Mouse (Mus musculus) forebrain, embryonic 12.5 days (tissue): ENCODE measurements at regions not wholly inside any gene's neighbourhood (a gene's known extent, or its start where the extent isn't known, plus 50 kb on each side); places are given as distances from the start of the nearest gene placed in this dataset.
"Not testable (repeated sequence)": the region's sequence is repeated elsewhere in the genome, so short reads cannot be mapped to it uniquely, and the experiment has no call there.

ENCODE experiments used
- ATAC-seq: fragments of 200-750 bp; cut with Nextera tagmentation; 2 replicates; pipeline ENCODE4 v1.8.0; 2017; ENCODE audit warnings: moderate TSS enrichment; ENCODE audit not compliant: low FRiP score
- H3K27ac ChIP-seq: fragments of 300-500 bp; sonication (generic); 2 replicates; pipeline ENCODE4 v1.5.1; 2016; ENCODE audit warnings: mild to moderate bottlenecking
- H3K27me3 ChIP-seq: fragments of 300-500 bp; sonication (generic); 2 replicates; pipeline ENCODE4 v1.6.1; 2016; ENCODE audit warnings: mild to moderate bottlenecking
- H3K36me3 ChIP-seq: fragments of 300-500 bp; sonication (generic); replicated peaks from 2 replicates; pipeline ENCODE4 v1.6.1; 2016; ENCODE audit warnings: mild to moderate bottlenecking
- H3K4me1 ChIP-seq: fragments of 300-500 bp; sonication (generic); 2 replicates; pipeline ENCODE4 v1.6.1; 2016
- H3K4me2 ChIP-seq: fragments of 300-500 bp; sonication (generic); 2 replicates; pipeline ENCODE4 v1.6.1; 2016; ENCODE audit warnings: mild to moderate bottlenecking, moderate library complexity
- H3K4me3 ChIP-seq: fragments of 300-500 bp; sonication (generic); replicated peaks from 2 replicates; pipeline ENCODE4 v1.5.1; 2016; ENCODE audit warnings: mild to moderate bottlenecking
- H3K9ac ChIP-seq: fragments of 300-500 bp; sonication (generic); 2 replicates; pipeline ENCODE4 v1.6.1; 2016; ENCODE audit warnings: mild to moderate bottlenecking
- H3K9me3 ChIP-seq: fragments of 300-500 bp; sonication (generic); 2 replicates; pipeline ENCODE4 v1.6.1; 2016
- WGBS: fragments of 180-500 bp; shearing (Covaris S2); methylation state at CpG from one replicate; pipeline ENCODE4 v1.1.7; 2016; 5-methylcytosine and 5-hydroxymethylcytosine counted together

DNA sequence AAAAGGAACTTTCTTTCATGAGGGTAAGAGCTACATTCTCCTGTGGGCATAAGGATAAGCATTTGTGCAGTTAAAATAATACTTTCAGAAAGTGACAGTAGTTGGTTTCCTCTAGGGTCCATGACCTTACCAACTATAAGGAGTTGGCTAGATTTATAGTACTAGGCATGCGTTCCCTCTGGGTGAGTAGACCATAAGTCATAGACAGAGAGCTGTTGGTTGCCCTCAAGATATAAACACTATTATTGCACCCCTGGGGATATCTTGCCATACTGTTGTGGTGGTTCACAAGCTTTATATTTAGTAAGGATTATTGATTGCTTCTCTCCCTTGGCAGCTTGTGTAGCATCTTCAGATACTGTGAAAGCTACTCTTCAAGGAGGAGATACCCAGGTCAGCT, 223.6 kb downstream of the Cd47 start:
- no peak overlapping the region for H3K27ac ChIP-seq
- 94% methylated on average over 1 of the region's 1 CpGs for WGBS
- H3K9me3 ChIP-seq, result no peaks in the 10 kb centered on the region
- no peak overlapping the region for H3K9ac ChIP-seq
- H3K4me1 ChIP-seq, result peaks cover 4% of the 10 kb centered on the region; the same call in 1 of the 2 replicates
- no peak overlapping the region for H3K4me2 ChIP-seq
- no peak overlapping the region for H3K4me3 ChIP-seq
- no peaks in the 10 kb centered on the region for H3K36me3 ChIP-seq
- no peak for ATAC-seq
- H3K27me3 ChIP-seq, result no peaks in the 10 kb centered on the region

DNA sequence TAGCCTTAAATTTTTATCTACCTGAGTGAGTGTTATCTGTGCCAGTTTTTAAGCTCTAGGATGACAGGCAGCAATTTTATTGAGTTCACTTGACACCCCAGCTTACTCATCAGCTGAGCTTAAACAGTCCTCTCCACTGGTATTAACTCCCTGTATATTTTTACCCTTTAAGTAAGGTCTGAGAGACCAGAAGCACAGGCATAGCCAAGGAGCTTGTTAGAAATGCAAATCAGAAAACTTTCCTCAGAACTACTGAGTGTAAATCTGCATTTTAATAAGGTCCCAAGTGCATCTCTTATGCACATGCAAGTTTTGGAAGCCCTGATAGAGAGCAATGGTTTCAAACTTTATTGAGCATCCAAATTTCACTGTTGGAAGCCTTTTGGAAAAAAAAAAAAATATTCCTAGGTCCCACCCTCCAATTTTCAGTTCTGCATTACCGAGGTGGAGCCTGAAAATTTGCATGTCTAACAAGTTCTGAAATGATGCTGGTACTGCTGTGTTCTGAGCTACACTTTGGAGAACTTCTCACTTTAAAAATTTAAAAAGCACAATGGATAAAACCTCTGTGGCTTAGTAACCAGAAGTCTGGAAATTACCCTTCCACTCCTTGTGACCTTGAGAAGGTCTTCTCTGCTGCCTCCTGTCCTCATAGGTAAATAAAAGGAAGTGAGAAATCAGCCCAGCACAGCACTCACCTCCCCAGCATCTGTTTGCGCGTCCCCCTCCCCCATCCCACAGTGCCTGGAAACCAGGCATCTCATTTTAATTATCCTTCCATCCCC, 226.0 kb downstream of the Cd47 start:
- 0 out of 2 replicates have a peak, but pooled peaks have one; percentile 61 for ATAC-seq
- Histone ChIP-seq H3K4me3 (no peak overlapping the region), H3K27ac (0 out of 2 replicates have a peak overlapping the region, but pooled peaks have one; percentile 3), H3K27me3 (no peaks in the 10 kb centered on the region), H3K4me2 (no peak overlapping the region), H3K36me3 (no peaks in the 10 kb centered on the region), H3K9me3 (no peaks in the 10 kb centered on the region), H3K4me1 (peaks cover 4% of the 10 kb centered on the region; the same call in 1 of the 2 replicates), H3K9ac (no peak overlapping the region)
- WGBS, result 22% methylated on average over 3 of the region's 3 CpGs

DNA sequence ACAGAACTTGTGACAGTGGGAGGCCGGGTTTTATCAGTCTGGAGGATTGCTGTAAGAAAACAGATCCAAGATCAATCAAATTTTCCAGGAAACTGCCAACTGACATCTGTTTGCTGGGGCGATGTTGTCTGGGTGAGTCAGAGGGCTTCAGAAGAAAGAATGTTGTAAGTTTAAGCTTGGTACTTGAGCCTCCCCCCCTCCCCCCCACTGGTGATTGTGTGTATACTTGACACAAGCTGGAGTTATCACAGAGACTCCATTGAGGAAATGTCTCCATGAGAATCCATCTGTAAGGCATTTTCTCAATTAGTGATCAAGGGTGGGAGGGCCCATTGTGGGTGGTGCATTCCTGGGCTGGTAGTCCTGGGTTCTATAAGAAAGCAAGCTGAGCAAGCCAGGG, 226.9 kb downstream of the Cd47 start:
- peaks cover 4% of the 10 kb centered on the region; the same call in 1 of the 2 replicates for H3K4me1 ChIP-seq
- H3K9ac ChIP-seq, result no peak overlapping the region
- H3K27me3 ChIP-seq, result no peaks in the 10 kb centered on the region
- ATAC-seq, result peak; percentile 30; the same call in 1 of the 2 replicates
- 59% methylated on average over 2 of the region's 2 CpGs for WGBS
- no peak overlapping the region for H3K4me3 ChIP-seq
- no peak overlapping the region for H3K4me2 ChIP-seq
- H3K27ac ChIP-seq, result no peak overlapping the region
- no peaks in the 10 kb centered on the region for H3K36me3 ChIP-seq
- no peaks in the 10 kb centered on the region for H3K9me3 ChIP-seq

DNA sequence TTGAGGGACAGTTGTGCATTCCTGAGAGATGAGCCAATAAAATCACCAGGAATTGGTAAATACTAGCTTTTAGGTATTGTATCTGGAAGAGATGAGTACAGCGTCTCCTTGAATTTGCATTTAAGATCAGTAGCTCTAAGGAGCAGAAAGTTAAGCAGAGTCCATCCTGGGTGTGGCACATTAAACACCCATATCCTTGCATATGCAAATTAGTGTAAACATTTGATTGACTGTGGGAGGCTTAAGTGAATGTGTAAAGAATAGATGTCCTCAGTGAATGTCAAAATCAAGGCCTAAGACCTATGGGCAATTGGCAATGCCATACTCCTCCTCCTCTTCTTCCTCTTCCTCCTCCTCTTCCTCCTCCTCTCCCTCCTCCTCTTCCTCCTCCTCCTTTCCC, 229.4 kb downstream of the Cd47 start:
- Histone ChIP-seq H3K27me3 (no peaks in the 10 kb centered on the region), H3K36me3 (no peaks in the 10 kb centered on the region), H3K27ac (no peak overlapping the region), H3K9me3 (no peaks in the 10 kb centered on the region), H3K4me2 (no peak overlapping the region), H3K4me1 (peaks cover 4% of the 10 kb centered on the region; the same call in 1 of the 2 replicates), H3K4me3 (no peak overlapping the region), H3K9ac (no peak overlapping the region)
- 89% methylated on average over 1 of the region's 1 CpGs for WGBS
- no peak for ATAC-seq

DNA sequence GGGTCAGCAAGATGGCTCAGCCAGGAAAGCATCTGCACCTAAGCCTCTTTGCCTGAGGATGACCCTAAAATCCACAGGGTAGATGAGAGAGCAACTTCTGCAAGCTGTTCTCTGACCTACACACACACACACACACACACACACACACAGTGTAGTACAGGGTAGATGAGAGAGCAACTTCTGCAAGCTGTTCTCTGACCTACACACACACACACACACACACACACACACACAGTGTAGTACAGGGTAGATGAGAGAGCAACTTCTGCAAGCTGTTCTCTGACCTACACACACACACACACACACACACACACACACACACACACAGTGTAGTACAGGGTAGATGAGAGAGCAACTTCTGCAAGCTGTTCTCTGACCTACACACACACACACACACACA, 230.0 kb downstream of the Cd47 start:
- H3K4me2 ChIP-seq, H3K27me3 ChIP-seq, H3K4me3 ChIP-seq, H3K36me3 ChIP-seq, H3K9me3 ChIP-seq, H3K27ac ChIP-seq, H3K4me1 ChIP-seq, H3K9ac ChIP-seq: not testable (repeated sequence)
- ATAC-seq, result 0 out of 2 replicates have a peak, but pooled peaks have one; percentile 27

DNA sequence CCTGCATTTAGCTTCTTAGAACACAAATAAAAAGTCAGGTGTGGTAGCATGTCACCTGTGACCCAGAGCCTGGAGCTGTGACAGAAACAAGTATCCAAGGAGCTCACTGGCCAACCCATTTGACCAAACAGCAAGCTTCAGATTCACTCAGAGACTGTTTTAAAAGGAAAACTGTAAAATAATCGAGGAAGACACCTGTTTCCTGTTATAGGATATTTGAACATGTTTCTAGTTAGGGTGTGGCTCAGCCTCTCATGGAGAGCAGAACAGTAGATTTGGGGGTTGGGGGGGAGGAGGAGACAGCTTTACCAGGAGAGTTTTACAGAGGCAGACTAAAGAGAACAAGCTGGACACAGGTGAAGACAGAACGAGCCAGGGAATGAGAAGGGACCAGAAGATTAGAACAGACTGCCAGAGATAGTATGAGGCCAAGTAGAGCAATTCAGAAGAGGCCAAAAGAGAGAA, 230.6 kb downstream of the Cd47 start:
- no peak overlapping the region for H3K4me3 ChIP-seq
- no peaks in the 10 kb centered on the region for H3K9me3 ChIP-seq
- peaks cover 4% of the 10 kb centered on the region for H3K4me1 ChIP-seq
- no peak for ATAC-seq
- H3K36me3 ChIP-seq, result no peaks in the 10 kb centered on the region
- H3K27ac ChIP-seq, result no peak overlapping the region
- no peaks in the 10 kb centered on the region for H3K27me3 ChIP-seq
- H3K4me2 ChIP-seq, result no peak overlapping the region
- H3K9ac ChIP-seq, result no peak overlapping the region
- 80% methylated on average over 2 of the region's 2 CpGs for WGBS

DNA sequence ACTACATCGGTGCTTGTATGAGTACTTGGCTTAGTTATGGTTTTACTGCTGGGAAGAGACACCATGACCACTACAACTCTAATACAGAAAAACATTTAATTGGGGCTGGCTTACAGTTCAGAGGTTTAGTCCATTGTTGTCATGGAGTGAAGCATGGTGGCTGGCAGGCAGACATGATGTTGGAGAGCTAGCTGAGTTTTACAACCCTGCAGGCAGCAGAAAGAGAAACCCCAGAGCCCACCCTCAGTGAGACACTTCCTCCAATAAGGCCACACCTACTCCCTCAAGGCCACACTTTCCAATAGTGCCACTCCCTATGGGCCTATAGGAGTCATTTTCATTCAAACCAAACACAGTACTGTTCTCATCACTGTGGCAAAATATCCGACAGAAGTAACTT, 232.5 kb downstream of the Cd47 start:
- no peak overlapping the region for H3K4me3 ChIP-seq
- 87% methylated on average over 2 of the region's 2 CpGs for WGBS
- no peak overlapping the region for H3K27ac ChIP-seq
- no peaks in the 10 kb centered on the region for H3K27me3 ChIP-seq
- no peaks in the 10 kb centered on the region for H3K36me3 ChIP-seq
- no peak overlapping the region for H3K9ac ChIP-seq
- ATAC-seq, result no peak
- no peaks in the 10 kb centered on the region for H3K9me3 ChIP-seq
- no peak overlapping the region for H3K4me2 ChIP-seq
- H3K4me1 ChIP-seq, result peaks cover 3% of the 10 kb centered on the region

DNA sequence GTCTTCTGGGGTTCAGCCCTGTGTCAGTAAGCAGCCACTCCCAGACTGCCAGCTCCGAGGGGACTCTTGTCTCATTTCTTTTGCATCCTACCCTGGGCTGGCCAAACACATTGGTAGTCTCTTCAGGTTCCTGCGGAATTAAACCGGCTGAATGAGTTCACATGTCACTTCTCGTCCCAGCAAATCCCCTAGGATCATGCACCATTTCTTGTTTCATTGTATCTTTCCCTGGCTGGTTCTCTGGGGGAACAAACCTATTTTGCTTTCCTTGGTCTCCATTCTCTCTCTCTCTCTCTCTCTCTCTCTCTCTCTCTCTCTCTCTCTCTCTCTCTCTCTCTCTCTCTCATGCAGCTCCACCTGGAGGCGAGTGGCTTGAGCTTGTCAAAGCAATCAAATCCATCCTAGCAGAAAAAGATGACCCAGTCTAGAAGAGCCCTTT, 236.0 kb downstream of the Cd47 start:
- Histone ChIP-seq H3K27ac (no peak overlapping the region), H3K9ac (no peak overlapping the region), H3K4me3 (no peak overlapping the region), H3K4me2 (no peak overlapping the region), H3K27me3 (no peaks in the 10 kb centered on the region), H3K4me1 (peaks cover 3% of the 10 kb centered on the region), H3K36me3 (no peaks in the 10 kb centered on the region), H3K9me3 (no peaks in the 10 kb centered on the region)
- 37% methylated on average over 5 of the region's 5 CpGs for whole genome bisulfite sequencing
- no peak; the same call in 1 of the 2 replicates for ATAC-seq

DNA sequence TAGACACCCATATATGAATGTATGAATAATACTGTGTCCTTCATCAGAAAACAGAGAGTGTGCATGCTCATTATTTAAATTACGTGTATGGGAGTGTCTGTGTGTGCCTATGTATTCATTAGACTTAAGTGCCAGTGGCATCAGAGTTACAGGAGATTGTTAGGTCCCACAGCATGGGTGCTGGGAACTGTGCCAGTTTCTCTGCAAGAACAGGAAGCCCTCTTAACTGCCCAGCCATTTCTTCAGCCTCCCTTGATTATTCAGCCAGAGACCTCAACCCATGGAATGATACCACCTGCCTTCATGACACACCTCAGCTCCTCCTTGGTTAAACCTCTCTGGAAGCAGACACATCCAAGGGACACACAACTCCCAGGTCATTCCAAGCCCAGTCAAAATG, 243.8 kb downstream of the Cd47 start:
- 64% methylated on average over 1 of the region's 1 CpGs for WGBS
- H3K9ac ChIP-seq, result no peak overlapping the region

DNA sequence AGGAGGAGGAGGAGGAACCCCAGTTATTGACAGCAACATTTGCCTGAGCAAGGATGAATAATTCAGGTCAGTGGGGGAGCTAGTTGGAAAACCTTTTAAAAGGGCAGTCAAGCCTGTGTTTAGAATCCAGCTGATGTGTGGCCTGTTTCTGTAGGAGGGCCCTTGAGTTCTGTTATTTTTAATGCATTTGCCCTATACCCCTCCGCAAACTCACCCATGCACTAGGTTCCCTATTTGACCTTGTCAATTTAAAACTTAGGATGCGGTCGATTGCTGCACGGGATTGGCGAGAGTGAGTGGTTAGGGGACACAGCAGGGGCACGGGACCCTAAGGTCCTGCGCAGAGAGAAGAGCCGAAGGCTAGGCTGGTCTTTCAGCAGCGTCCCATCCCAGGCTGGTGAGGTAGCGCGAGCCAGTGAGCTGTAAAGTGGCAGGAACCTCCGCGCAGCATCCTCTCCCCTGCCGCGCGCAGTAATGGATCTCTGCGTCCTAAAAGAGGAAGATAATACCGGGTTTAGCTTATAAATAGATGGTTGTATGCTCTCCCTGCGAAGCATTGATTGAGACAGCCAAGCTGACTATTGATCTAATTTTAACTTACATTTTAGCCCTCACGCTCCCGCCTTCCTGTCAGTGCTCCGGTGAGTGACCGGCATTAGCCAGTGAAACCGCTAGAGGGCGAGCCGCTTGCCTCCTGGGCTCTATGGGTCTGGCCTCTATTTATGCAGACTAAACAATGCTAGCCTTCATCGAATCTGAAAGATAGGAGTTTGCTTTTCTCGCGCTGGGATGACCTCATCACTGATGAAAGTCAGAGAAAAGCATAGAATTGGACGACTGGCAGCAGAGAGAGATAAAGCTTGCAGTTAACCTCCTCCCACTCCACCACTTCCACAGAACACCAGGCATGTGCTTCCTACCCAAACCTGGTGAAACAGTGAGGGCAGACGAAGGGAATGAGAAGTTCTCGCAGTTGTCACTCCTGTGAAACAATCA, 245.5 kb downstream of the Cd47 start:
- WGBS, result 10% methylated on average over 32 of the region's 32 CpGs
- peaks cover 4% of the 10 kb centered on the region; the same call in 1 of the 2 replicates for H3K4me1 ChIP-seq
- no peaks in the 10 kb centered on the region for H3K27me3 ChIP-seq
- H3K9ac ChIP-seq, result peak overlapping the region; percentile 29; the same call in 1 of the 2 replicates
- peak overlapping the region; percentile 40 for H3K4me3 ChIP-seq
- peak overlapping the region; percentile 58 for H3K4me2 ChIP-seq
- no peaks in the 10 kb centered on the region for H3K36me3 ChIP-seq
- no peak overlapping the region for H3K27ac ChIP-seq
- peak; percentile 95 for ATAC-seq
- H3K9me3 ChIP-seq, result no peaks in the 10 kb centered on the region

More for the DNA sequence above, 243.8 kb downstream of the Cd47 start:
- H3K27ac ChIP-seq, result no peak overlapping the region
- H3K4me2 ChIP-seq, result no peak overlapping the region
- H3K27me3 ChIP-seq, result no peaks in the 10 kb centered on the region
- H3K9me3 ChIP-seq, result no peaks in the 10 kb centered on the region
- peaks cover 4% of the 10 kb centered on the region; the same call in 1 of the 2 replicates for H3K4me1 ChIP-seq
- ATAC-seq, result no peak
- no peak overlapping the region for H3K4me3 ChIP-seq
- H3K36me3 ChIP-seq, result no peaks in the 10 kb centered on the region

DNA sequence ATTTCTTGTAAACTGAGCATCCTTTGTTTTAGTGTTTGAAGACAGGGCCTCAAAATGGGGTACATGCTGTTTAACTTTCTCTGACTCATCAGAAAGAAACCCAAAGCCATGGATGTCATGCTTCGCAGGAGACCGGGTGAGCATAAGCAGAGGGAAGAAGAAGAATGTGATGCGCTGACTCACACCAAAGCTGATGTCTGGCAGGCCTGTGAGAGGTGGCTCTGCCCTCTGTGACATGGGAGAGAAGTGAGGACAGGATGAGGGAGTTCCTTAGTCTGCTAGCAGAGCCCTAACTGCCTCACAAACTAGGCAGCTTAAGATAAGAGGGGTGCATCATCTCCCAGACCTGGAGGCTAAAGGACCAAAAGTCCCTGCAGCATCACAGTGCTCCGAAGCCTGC, 263.2 kb downstream of the Cd47 start:
- Histone ChIP-seq H3K9ac (no peak overlapping the region), H3K36me3 (no peaks in the 10 kb centered on the region), H3K4me3 (no peak overlapping the region), H3K27ac (no peak overlapping the region), H3K27me3 (no peaks in the 10 kb centered on the region), H3K4me2 (no peak overlapping the region), H3K9me3 (no peaks in the 10 kb centered on the region), H3K4me1 (no peaks in the 10 kb centered on the region)
- no peak for ATAC-seq
- 88% methylated on average over 4 of the region's 4 CpGs for WGBS
